Mouse (Mus musculus): Measurements from ENCODE around the gene Ttc25. TPM values are rescaled to one million over a fixed set of nuclear protein-coding genes. Genes with fewer than 3 reads are reported as not detected.
"Not testable (repeated sequence)": the region's sequence is repeated elsewhere in the genome, so short reads cannot be mapped to it uniquely, and the experiment has no call there.

The Ttc25 gene
- polyA plus RNA-seq, 1 experiment from 2014 or later = 0.24 TPM

DNA sequence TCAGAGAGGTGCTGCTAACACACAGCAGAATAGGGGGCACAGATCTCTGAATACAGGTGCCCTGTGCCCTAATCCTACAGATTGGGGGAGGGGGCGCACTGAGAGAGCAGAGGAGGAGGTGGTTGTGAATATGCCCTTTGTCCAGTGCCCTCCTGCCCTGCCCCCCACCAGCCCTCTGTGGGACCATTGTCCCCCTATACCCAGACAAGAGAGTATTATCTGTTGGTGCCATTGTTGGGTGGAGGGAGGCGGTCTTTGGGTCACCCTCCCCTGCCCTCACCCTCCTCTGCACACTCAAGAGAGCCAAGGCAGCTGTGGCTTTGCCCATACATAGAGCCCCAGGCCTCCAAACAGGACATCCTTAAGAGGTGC lies 30.1 kb downstream of the Ttc25 start:
- H3K9ac ChIP-seq = peak overlapping the region; percentile 17

DNA sequence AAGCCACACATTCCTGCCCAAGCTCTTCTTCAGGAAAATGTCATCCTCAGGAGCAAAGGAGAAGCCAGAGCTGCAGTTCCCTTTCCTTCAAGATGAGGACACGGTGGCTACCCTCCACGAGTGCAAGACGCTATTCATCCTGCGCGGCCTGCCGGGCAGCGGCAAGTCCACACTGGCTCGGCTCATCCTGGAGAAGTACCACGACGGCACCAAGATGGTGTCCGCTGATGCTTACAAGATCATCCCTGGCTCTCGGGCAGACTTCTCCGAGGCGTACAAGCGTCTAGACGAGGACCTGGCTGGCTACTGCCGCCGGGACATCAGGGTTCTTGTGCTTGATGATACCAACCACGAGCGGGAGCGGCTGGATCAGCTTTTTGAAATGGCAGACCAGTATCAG lies 30.8 kb downstream of the Ttc25 start:
- WGBS = 69% methylated on average over 21 of the region's 21 CpGs

More for the DNA sequence above, 30.1 kb downstream of the Ttc25 start:
- Histone ChIP-seq H3K4me1 (peaks cover 22% of the 10 kb centered on the region), H3K4me3 (replicated peaks) (peak overlapping the region; percentile 75), H3K27ac (peak overlapping the region; percentile 74), H3K4me2 (peak overlapping the region; percentile 70), H3K9me3 (no peaks in the 10 kb centered on the region), H3K36me3 (0 out of 2 replicates have a peak, but pooled peaks cover 11% of the 10 kb centered on the region), H3K27me3 (replicated peaks) (peaks cover 8% of the 10 kb centered on the region; the same call in 1 of the 2 replicates)
- 15% methylated on average over 2 of the region's 2 CpGs for WGBS
- no peak for ATAC-seq (ENCODE audit: insufficient read depth, low FRiP score, low read depth)

DNA sequence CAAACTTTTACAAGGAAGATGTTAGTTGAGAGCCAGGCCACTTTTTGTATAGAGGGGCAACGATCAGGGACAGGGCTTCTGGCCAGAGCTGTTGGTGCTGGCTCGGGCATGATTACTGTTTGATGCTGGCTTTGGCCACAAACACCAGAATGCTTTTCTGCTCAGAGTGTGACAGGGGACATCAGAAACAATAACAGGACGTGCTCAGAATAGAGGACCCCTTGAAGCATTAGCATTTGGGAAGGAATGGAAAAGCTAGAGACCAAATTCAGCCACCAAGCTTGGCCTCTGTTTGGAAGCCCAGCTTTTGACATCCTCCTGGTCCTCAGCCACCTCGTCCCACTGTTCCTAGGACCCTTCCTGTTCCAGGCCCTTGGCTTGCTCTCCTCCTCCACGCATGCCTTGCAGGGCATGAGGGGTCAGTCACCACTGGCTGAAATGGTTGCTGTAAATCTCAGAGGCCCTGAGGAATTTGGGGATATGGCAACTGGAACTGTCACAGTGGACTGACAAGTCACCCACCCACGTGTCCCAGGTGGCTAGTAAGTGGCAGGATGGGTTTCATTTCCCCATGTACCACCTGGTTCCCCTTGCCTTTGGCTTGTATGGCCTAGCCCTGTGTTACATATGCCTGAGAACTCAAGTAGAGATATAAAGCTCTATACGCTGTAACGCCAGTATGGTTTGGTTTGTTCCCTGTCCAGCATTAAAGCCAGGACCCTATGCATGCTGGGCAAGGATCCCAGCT lies 32.6 kb downstream of the Ttc25 start:
- no peak overlapping the region for H3K4me3 ChIP-seq (replicated peaks)
- H3K4me2 ChIP-seq = no peak overlapping the region
- H3K9ac ChIP-seq = no peak overlapping the region
- 77% methylated on average over 8 of the region's 8 CpGs for WGBS
- H3K9me3 ChIP-seq = no peaks in the 10 kb centered on the region
- peaks cover 13% of the 10 kb centered on the region for H3K4me1 ChIP-seq
- H3K27ac ChIP-seq = no peak overlapping the region
- H3K27me3 ChIP-seq (replicated peaks) = no peaks in the 10 kb centered on the region
- peaks cover 25% of the 10 kb centered on the region for H3K36me3 ChIP-seq
- no peak for ATAC-seq (ENCODE audit: insufficient read depth, low FRiP score, low read depth)

More for the DNA sequence above, 30.8 kb downstream of the Ttc25 start:
- H3K9me3 ChIP-seq = no peaks in the 10 kb centered on the region
- H3K27me3 ChIP-seq (replicated peaks) = peaks cover 4% of the 10 kb centered on the region; the same call in 1 of the 2 replicates
- H3K27ac ChIP-seq = no peak overlapping the region
- H3K4me1 ChIP-seq = peaks cover 14% of the 10 kb centered on the region
- no peak for ATAC-seq (ENCODE audit: insufficient read depth, low FRiP score, low read depth)
- peak overlapping the region; percentile 70 for H3K4me2 ChIP-seq
- no peak overlapping the region for H3K9ac ChIP-seq
- no peak overlapping the region for H3K4me3 ChIP-seq (replicated peaks)
- H3K36me3 ChIP-seq = peaks cover 18% of the 10 kb centered on the region

DNA sequence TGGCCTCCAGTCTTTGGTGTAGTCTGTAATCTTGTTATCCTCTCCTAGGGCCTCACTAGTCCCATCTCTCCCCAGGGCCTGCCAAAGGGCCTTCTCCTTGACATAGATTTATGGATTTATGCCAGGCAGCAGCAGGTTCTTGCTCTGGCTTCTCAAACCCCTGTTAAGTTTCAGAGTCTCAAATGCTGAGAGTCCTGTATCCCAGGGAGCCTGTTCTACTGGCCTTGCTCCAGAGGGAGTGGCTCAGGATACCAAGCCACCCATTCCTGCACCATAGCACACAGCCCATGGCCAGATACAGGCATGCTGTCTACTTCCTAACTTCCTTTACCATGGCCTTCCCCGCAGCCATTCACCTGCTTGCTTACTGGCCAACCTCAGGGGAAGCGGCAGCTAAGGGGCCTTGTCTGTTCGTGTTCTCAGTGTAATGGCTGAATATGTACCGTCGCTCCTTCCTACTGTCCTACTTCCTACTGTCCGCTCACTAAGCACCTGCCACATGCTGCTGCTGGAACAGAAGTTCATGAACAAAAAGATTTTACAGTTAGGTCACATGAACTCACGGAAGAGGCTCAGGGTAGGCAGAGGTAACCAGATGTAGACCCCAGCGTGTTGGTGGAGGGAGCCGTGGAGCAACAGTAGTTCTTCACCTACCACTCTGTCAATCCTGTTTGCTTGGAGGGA lies 33.9 kb downstream of the Ttc25 start:
- Histone ChIP-seq H3K4me2 (no peak overlapping the region), H3K27me3 (replicated peaks) (no peaks in the 10 kb centered on the region), H3K9me3 (no peaks in the 10 kb centered on the region), H3K27ac (no peak overlapping the region), H3K36me3 (peaks cover 37% of the 10 kb centered on the region), H3K4me3 (replicated peaks) (no peak overlapping the region), H3K9ac (no peak overlapping the region), H3K4me1 (peaks cover 13% of the 10 kb centered on the region)
- WGBS = 92% methylated on average over 9 of the region's 9 CpGs
- no peak for ATAC-seq (ENCODE audit: insufficient read depth, low FRiP score, low read depth)

DNA sequence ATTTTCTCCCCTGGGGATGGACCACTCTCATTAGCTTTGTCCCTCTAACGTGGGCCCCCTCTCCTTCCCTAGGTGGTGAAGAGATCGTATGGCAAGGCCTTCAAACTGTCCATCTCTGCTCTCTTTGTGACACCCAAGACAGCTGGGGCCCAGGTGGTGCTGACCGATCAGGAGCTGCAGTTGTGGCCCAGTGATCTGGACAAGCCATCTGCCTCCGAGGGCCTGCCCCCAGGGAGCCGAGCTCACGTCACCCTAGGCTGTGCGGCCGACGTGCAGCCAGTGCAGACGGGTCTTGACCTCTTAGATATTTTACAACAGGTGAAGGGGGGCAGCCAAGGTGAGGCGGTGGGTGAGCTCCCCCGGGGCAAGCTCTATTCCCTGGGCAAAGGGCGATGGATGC lies 34.9 kb downstream of the Ttc25 start:
- Histone ChIP-seq H3K36me3 (peaks cover 46% of the 10 kb centered on the region), H3K9ac (no peak overlapping the region), H3K4me3 (replicated peaks) (no peak overlapping the region), H3K27me3 (replicated peaks) (no peaks in the 10 kb centered on the region), H3K27ac (no peak overlapping the region), H3K4me1 (peaks cover 9% of the 10 kb centered on the region), H3K9me3 (no peaks in the 10 kb centered on the region), H3K4me2 (no peak overlapping the region)
- WGBS = 92% methylated on average over 13 of the region's 13 CpGs
- no peak for ATAC-seq (ENCODE audit: insufficient read depth, low FRiP score, low read depth)

DNA sequence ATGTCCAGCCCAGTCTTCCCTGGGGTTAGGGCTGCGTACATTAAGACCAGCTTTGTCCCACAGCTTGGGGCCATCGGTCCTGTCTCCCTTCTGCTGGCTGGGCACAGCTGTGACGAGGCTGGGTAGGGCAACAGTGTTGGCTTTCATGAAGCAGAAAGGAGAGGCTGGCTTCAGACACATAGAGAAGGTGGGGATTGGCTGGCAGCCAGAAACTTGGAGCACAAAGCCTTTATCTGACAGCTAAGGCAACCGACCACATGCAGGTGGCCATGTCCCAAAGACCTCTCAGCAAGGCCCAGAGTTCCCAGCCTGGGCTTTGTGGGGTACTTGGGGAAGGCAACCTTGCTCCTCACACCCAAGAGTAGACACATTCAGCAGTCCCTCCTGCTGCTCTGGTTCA lies 36.3 kb downstream of the Ttc25 start:
- Histone ChIP-seq H3K36me3 (peaks cover 60% of the 10 kb centered on the region), H3K4me3 (replicated peaks) (no peak overlapping the region), H3K4me1 (no peaks in the 10 kb centered on the region), H3K9me3 (no peaks in the 10 kb centered on the region), H3K27ac (no peak overlapping the region), H3K9ac (no peak overlapping the region), H3K4me2 (no peak overlapping the region), H3K27me3 (replicated peaks) (no peaks in the 10 kb centered on the region)
- ATAC-seq (ENCODE audit: insufficient read depth, low FRiP score, low read depth) = peak; percentile 81
- 56% methylated on average over 4 of the region's 4 CpGs for WGBS

DNA sequence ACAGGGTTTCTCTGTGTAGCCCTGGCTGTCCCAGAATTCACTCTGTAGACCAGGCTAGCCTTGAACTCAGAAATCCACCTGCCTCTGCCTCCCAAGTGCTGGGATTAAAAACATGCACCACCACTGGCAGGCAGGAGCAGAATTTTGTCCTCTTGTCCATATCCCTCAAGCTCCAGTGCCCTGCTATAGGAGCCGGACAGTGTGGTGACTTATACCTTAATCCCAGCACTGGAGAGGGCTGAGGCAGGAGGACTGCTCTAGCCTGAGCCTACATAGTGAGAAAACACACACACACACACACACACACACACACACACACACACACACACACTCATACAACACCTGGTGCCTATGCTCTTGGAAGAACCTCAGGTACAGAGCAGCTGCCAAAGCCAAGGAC lies 37.0 kb downstream of the Ttc25 start:
- WGBS = 87% methylated on average over 1 of the region's 1 CpGs
- H3K9ac ChIP-seq; H3K27ac ChIP-seq; H3K4me2 ChIP-seq; H3K9me3 ChIP-seq; H3K4me3 ChIP-seq (replicated peaks); H3K4me1 ChIP-seq; H3K27me3 ChIP-seq (replicated peaks); ATAC-seq (ENCODE audit: insufficient read depth, low FRiP score, low read depth): not testable (repeated sequence)
- peaks cover 61% of the 10 kb centered on the region for H3K36me3 ChIP-seq

DNA sequence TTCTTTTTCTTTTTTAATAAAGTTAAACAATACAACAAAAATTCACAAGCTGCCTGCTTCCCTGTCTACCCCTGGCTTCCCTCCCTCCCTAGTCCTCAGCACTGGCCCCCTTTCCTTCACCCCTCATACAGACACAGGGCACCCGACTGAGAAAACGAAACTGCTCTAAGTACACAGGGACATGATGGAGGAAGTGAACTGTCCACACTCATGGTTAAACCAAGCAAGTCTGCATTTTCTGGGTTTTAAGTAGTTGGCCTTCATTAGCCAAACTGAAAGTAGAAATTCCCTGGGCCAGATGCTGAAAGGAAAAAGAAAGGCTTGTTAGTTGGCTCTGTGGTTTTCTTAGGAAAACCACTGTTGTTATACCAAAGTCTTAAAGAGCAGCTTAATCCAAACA lies 37.4 kb downstream of the Ttc25 start:
- 91% methylated on average over 2 of the region's 2 CpGs for WGBS
- H3K4me3 ChIP-seq (replicated peaks) = no peak overlapping the region
- peaks cover 64% of the 10 kb centered on the region for H3K36me3 ChIP-seq
- no peak overlapping the region for H3K9ac ChIP-seq
- H3K9me3 ChIP-seq = no peaks in the 10 kb centered on the region
- H3K4me2 ChIP-seq = no peak overlapping the region
- H3K27ac ChIP-seq = no peak overlapping the region
- no peak for ATAC-seq (ENCODE audit: insufficient read depth, low FRiP score, low read depth)
- no peaks in the 10 kb centered on the region for H3K27me3 ChIP-seq (replicated peaks)
- no peaks in the 10 kb centered on the region for H3K4me1 ChIP-seq

DNA sequence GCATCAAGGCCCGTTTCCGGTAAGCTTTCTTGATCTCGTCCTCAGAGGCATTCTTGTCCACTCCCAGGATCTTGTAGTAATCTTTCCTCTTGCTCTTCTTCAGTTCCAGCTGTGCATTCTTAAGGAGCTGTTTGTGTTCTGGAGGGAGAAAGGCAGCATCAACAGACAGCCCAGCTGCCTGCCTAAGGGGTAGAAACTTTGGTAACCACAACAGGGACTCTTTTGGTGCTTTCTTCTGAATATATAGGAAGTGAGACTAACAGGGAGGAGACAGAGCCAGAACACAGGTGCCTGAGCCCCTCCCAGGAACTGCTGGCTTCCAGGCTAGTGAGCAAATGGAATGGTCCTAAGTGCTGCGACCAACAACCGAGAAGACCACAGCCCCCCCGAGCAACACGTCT lies 39.2 kb downstream of the Ttc25 start:
- Histone ChIP-seq H3K9ac (no peak overlapping the region), H3K4me2 (no peak overlapping the region), H3K4me3 (replicated peaks) (no peak overlapping the region), H3K27me3 (replicated peaks) (no peaks in the 10 kb centered on the region), H3K36me3 (peaks cover 72% of the 10 kb centered on the region), H3K9me3 (no peaks in the 10 kb centered on the region), H3K4me1 (no peaks in the 10 kb centered on the region), H3K27ac (no peak overlapping the region)
- 87% methylated on average over 7 of the region's 7 CpGs for WGBS
- ATAC-seq (ENCODE audit: insufficient read depth, low FRiP score, low read depth) = no peak

DNA sequence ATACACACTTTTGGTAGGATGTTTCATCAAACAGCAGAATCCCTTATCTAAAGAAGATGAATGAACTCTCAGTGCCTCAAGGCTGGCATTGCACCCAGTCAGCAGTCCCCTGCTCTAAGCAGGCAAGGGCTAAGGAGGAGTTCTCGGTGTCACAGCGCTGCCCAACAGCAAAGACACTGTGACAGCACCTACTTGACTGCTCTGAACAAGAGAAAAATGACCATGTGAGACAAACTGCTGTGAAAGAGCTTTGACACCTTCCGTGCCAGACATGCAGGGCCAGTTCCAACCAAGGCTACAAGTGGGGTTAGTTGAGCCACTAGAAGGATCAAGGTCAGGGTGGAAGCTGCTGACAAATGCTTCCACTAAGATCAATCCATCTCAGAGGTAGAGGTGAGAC lies 39.7 kb downstream of the Ttc25 start:
- Histone ChIP-seq H3K9me3 (no peaks in the 10 kb centered on the region), H3K4me2 (no peak overlapping the region), H3K9ac (no peak overlapping the region), H3K4me1 (no peaks in the 10 kb centered on the region), H3K27me3 (replicated peaks) (no peaks in the 10 kb centered on the region), H3K27ac (no peak overlapping the region), H3K4me3 (replicated peaks) (no peak overlapping the region), H3K36me3 (peaks cover 74% of the 10 kb centered on the region)
- no peak for ATAC-seq (ENCODE audit: insufficient read depth, low FRiP score, low read depth)
- WGBS = 94% methylated on average over 3 of the region's 3 CpGs

DNA sequence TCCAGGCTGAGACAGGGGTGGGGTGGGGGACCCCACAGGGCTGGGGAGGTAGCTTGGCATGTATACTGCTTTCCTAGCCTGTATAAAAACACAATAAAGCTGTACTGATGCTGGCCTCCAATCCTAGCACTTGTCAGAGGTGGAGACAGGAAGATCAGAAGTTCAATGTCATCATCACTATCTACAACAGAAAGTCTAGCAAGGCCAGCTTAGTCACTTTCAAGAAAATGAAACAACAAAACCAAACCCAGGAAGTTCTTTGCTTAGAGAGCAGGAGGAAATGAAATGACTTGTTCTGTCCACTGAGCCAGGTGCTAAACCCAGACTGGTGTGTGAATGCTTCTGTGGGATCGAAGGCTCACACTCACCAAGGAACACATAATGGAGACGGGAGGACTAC lies 43.1 kb downstream of the Ttc25 start:
- Histone ChIP-seq H3K27ac (no peak overlapping the region), H3K4me3 (replicated peaks) (no peak overlapping the region), H3K9me3 (no peaks in the 10 kb centered on the region), H3K4me2 (no peak overlapping the region), H3K4me1 (no peaks in the 10 kb centered on the region), H3K9ac (no peak overlapping the region), H3K36me3 (peaks cover 82% of the 10 kb centered on the region), H3K27me3 (replicated peaks) (no peaks in the 10 kb centered on the region)
- ATAC-seq (ENCODE audit: insufficient read depth, low FRiP score, low read depth) = no peak
- WGBS = 86% methylated on average over 2 of the region's 2 CpGs

DNA sequence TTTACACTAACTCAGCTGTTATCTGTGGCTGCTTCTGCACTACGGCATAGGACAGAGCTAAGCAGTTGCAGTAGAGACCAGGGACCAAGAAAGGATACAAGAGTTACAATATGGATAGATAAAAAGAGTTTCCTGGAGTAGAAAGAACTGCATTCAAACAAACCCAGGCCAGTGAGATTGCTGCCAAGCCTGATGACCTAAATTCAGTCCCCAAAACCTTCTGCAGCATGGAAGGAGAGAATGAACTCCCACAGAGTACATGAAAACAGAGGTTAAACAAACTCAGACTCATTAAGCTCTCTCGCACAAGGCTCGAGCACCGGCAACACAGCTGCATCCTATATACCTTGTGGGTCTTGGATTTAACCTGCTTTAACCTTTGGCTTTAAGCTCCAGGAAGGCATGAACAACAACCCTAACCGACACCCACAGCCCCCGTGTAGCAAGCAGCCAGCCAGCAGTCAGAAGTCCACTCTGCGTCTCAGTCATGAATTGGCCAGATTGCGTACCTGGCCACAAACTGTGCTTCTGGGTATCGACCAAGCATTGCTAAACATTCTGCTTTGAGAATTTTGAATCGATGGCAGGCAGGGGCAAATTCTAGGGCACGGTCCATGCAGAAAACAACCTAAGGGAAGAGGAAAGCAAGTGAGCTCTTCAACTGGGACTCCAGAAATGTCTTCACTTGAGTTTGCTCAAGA lies 47.1 kb downstream of the Ttc25 start:
- H3K27ac ChIP-seq = no peak overlapping the region
- no peak overlapping the region for H3K4me3 ChIP-seq (replicated peaks)
- no peak for ATAC-seq (ENCODE audit: insufficient read depth, low FRiP score, low read depth)
- no peaks in the 10 kb centered on the region for H3K4me1 ChIP-seq
- H3K27me3 ChIP-seq (replicated peaks) = no peaks in the 10 kb centered on the region
- no peak overlapping the region for H3K9ac ChIP-seq
- no peaks in the 10 kb centered on the region for H3K9me3 ChIP-seq
- WGBS = 92% methylated on average over 11 of the region's 11 CpGs
- peaks cover 61% of the 10 kb centered on the region for H3K36me3 ChIP-seq
- no peak overlapping the region for H3K4me2 ChIP-seq
